Mouse (Mus musculus) forebrain, embryonic 14.5 days (tissue): ENCODE measurements around the gene Nup133. TPM values are rescaled to one million over a fixed set of nuclear protein-coding genes. Genes with fewer than 3 reads are reported as not detected.

Experiments used
- ATAC-seq: fragments of 200-750 bp; cut with Nextera tagmentation; 2 replicates; pipeline ENCODE4 v1.8.0; 2017; ENCODE audit warnings: mild to moderate bottlenecking, moderate library complexity
- DNase-seq: peaks from one replicate; pipeline ENCODE4 v3.0.0-alpha.2; 2015; ENCODE audit warnings: low spot score
- H3K27ac ChIP-seq: fragments of 300-500 bp; sonication (generic); 2 replicates; pipeline ENCODE4 v1.5.1; 2014; ENCODE audit warnings: low read depth, mild to moderate bottlenecking, control low read depth, low read length, moderate library complexity
- H3K27me3 ChIP-seq: fragments of 300-500 bp; sonication (generic); replicated peaks from 2 replicates; pipeline ENCODE4 v1.6.1; 2014; ENCODE audit warnings: low read length, control low read depth, mixed read lengths; ENCODE audit not compliant: control insufficient read depth, insufficient read depth
- H3K36me3 ChIP-seq: fragments of 300-500 bp; sonication (generic); 2 replicates; pipeline ENCODE4 v1.6.1; 2014; ENCODE audit warnings: low read length, control low read depth; ENCODE audit not compliant: control insufficient read depth, insufficient read depth
- H3K4me1 ChIP-seq: fragments of 300-500 bp; sonication (generic); 2 replicates; pipeline ENCODE4 v1.6.1; 2014; ENCODE audit warnings: antibody characterized with exemption, low read length, control low read depth; ENCODE audit not compliant: control insufficient read depth, insufficient read depth
- H3K4me2 ChIP-seq: fragments of 300-500 bp; sonication (generic); 2 replicates; pipeline ENCODE4 v1.6.1; 2014; ENCODE audit warnings: mild to moderate bottlenecking, control low read depth, low read length
- H3K4me3 ChIP-seq: fragments of 300-500 bp; sonication (generic); 2 replicates; pipeline ENCODE4 v1.5.1; 2014; ENCODE audit warnings: low read depth, low read length, control low read depth
- H3K9ac ChIP-seq: fragments of 300-500 bp; sonication (generic); 2 replicates; pipeline ENCODE4 v1.6.1; 2014; ENCODE audit warnings: mild to moderate bottlenecking, low read length, control low read depth, moderate library complexity
- H3K9me3 ChIP-seq: fragments of 300-500 bp; sonication (generic); replicated peaks from 2 replicates; pipeline ENCODE4 v1.6.1; 2016; ENCODE audit warnings: low read length, control low read depth, mixed read lengths; ENCODE audit not compliant: control insufficient read depth
- WGBS: fragments of 180-500 bp; shearing (Covaris S2); extraction: QIAGEN DNeasy Blood & Tissue Kit; methylation state at CpG from one replicate; pipeline ENCODE4 v1.1.7; 2014; 5-methylcytosine and 5-hydroxymethylcytosine counted together
- polyA plus RNA-seq: library from polyadenylated mRNA; unstranded; fragments of >200 nt; fragmentation: Nextera tagmentation; extraction: Ambion mirVana; gene quantifications from 2 replicates; pipeline ENCODE4 v1.2.1, GENCODE M21; 2014

Nup133 gene
- polyA plus RNA-seq, 1 experiment from 2014 or later = 34.3 TPM

DNA sequence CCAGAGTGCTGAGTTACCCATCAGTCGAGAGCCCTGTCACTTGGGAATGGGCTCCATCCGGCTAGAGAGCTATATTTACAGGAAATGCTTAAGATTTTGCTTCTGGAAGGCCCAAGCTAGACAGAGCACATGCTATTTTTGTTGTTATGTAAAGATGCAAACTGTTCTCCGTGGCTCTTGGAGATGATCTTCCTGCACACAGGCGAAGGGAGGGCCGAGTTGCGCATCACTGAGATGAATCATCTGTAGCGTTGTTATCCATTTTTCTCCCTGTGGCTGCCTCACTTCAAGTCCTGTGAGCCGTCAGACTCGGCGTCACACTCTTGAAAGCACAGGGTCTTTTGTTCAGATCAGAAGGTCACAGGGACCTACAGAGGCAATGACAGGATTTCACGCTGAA is 74.7 kb downstream of the Nup133 start:
- no peak overlapping the region for H3K4me2 ChIP-seq
- H3K27me3 ChIP-seq = no peaks in the 10 kb centered on the region
- 84% methylated on average over 11 of the region's 11 CpGs for WGBS
- ATAC-seq (no peak), DNase-seq (no peak)
- H3K4me3 ChIP-seq = no peak overlapping the region
- no peaks in the 10 kb centered on the region for H3K4me1 ChIP-seq
- no peak overlapping the region for H3K9ac ChIP-seq
- no peak overlapping the region for H3K27ac ChIP-seq
- no peaks in the 10 kb centered on the region for H3K9me3 ChIP-seq
- no peaks in the 10 kb centered on the region for H3K36me3 ChIP-seq

DNA sequence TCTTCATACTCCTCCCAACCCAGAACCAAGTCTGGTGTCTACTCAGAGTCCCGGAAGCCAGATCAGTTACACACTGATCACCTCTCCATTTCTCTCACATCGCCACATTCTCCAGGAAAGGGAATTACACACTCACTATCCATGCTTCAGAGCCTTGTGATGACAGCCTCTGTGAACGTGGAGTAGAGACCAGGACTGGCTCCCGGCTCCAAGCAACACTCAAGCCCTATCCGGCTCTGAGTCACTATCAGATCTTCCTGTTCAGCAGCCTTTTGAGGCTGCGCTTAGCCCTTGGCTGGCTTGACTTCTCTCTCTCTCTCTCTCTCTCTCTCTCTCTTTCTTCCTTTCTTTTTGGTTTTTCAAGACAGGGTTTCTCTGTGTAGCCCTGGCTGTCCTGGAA is 75.7 kb downstream of the Nup133 start:
- H3K4me2 ChIP-seq = no peak overlapping the region
- WGBS = 84% methylated on average over 6 of the region's 6 CpGs
- H3K27me3 ChIP-seq = no peaks in the 10 kb centered on the region
- H3K4me1 ChIP-seq = no peaks in the 10 kb centered on the region
- no peak overlapping the region for H3K4me3 ChIP-seq
- H3K9me3 ChIP-seq = no peaks in the 10 kb centered on the region
- DNase-seq = no peak
- no peaks in the 10 kb centered on the region for H3K36me3 ChIP-seq
- ATAC-seq = no peak
- H3K9ac ChIP-seq = no peak overlapping the region
- no peak overlapping the region for H3K27ac ChIP-seq

DNA sequence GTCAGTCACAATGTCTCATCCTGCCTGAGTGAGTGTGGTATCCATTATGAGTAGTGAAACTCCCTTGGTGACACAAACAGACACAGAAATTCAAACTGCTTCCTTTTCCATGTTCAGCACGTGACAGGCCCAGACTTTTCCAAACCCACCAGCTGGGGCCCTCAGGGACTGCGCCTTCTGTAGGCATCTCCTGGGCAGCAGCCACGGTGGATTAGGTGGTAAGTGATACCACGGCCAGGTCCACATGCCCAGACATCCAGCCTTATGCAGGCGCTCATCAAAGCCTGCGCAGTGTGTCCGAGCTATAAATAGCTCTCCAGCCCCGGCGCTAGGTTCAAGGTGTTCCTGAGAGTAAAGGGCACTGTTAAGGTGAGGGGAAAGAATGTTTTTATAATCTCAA is 77.0 kb downstream of the Nup133 start:
- WGBS = 81% methylated on average over 9 of the region's 9 CpGs
- no peak overlapping the region for H3K9ac ChIP-seq
- no peaks in the 10 kb centered on the region for H3K4me1 ChIP-seq
- no peaks in the 10 kb centered on the region for H3K36me3 ChIP-seq
- ATAC-seq (no peak), DNase-seq (no peak)
- no peak overlapping the region for H3K27ac ChIP-seq
- H3K27me3 ChIP-seq = no peaks in the 10 kb centered on the region
- no peak overlapping the region for H3K4me3 ChIP-seq
- H3K4me2 ChIP-seq = no peak overlapping the region
- H3K9me3 ChIP-seq = no peaks in the 10 kb centered on the region

DNA sequence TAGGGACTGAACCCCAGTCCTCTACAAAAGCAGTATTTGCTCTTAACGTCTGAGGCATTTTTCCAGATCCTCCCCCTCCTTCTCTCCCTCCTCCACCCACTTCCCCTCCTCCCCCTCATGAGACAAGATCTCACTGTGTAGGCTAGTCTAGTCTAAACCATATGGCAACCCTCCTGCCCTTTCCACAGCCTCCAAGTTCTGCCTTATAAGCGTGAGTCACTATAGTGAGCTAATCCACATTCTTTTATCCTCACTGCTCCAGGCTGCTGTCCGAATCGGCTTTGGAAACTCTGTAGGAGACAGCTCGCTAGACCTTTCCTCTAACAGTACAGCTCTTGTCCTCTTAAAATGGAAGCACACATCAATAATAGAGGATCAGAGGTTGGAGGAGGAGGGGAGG is 82.1 kb downstream of the Nup133 start:
- Histone ChIP-seq H3K4me3 (no peak overlapping the region), H3K4me1 (0 out of 2 replicates have a peak, but pooled peaks cover 5% of the 10 kb centered on the region), H3K4me2 (no peak overlapping the region), H3K27ac (no peak overlapping the region), H3K9ac (no peak overlapping the region), H3K27me3 (no peaks in the 10 kb centered on the region), H3K36me3 (no peaks in the 10 kb centered on the region), H3K9me3 (no peaks in the 10 kb centered on the region)
- DNase-seq (no peak), ATAC-seq (no peak)
- 16% methylated on average over 5 of the region's 5 CpGs for WGBS

DNA sequence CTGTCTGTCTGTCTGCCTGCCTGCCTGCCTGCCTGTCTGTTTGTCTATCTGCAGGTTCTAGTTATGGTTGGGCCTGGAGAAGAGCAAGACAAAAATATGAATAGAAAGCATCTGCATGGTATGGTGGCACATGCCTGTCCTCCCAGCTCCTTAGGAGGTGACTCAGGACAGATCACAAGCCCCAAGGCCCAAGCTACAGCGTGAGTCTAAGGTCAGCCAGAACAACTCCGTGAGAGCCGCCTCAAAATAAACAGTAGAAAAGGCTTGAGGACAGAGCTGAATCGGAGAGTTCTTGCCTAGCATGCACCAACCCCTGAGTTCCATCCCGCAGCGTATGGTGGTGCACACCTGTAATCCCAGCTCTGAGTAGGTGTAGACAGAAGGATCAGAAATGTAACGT is 83.3 kb downstream of the Nup133 start:
- Histone ChIP-seq H3K27me3 (peaks cover 3% of the 10 kb centered on the region; the same call in 1 of the 2 replicates), H3K9ac (no peak overlapping the region), H3K4me3 (no peak overlapping the region), H3K4me1 (0 out of 2 replicates have a peak, but pooled peaks cover 5% of the 10 kb centered on the region), H3K27ac (no peak overlapping the region), H3K9me3 (no peaks in the 10 kb centered on the region), H3K4me2 (no peak overlapping the region), H3K36me3 (no peaks in the 10 kb centered on the region)
- no peak for DNase-seq
- 86% methylated on average over 7 of the region's 7 CpGs for WGBS
- no peak for ATAC-seq

DNA sequence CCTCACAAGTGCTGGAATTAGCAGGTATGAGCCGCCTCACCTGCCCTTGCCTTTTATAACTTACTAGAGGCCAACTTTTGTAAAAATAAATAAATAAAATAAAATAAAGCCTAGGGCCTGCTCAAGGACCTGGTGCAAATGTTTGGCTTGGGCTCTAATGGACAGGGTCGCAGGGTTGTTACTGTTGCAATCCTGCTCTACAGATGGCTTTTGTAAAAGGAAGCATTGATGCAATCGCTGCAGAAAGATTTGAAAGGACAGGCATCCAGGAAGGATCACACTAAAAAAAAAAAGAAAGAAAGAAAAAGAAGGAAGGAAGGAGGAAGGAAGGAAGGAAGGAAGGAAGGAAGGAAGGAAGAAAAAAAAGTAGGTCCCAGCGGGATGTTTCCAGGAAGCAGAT is 88.7 kb downstream of the Nup133 start:
- 0 out of 2 replicates have a peak overlapping the region, but pooled peaks have one; percentile 82 for H3K9ac ChIP-seq
- no peak for DNase-seq
- peaks cover 12% of the 10 kb centered on the region; the same call in 1 of the 2 replicates for H3K4me1 ChIP-seq
- H3K4me3 ChIP-seq = peak overlapping the region; percentile 84; the same call in 1 of the 2 replicates
- H3K27me3 ChIP-seq = peaks cover 4% of the 10 kb centered on the region; the same call in 1 of the 2 replicates
- no peaks in the 10 kb centered on the region for H3K9me3 ChIP-seq
- H3K27ac ChIP-seq = no peak overlapping the region
- 71% methylated on average over 4 of the region's 4 CpGs for WGBS
- peak overlapping the region; percentile 89 for H3K4me2 ChIP-seq
- H3K36me3 ChIP-seq = no peaks in the 10 kb centered on the region
- ATAC-seq = no peak

DNA sequence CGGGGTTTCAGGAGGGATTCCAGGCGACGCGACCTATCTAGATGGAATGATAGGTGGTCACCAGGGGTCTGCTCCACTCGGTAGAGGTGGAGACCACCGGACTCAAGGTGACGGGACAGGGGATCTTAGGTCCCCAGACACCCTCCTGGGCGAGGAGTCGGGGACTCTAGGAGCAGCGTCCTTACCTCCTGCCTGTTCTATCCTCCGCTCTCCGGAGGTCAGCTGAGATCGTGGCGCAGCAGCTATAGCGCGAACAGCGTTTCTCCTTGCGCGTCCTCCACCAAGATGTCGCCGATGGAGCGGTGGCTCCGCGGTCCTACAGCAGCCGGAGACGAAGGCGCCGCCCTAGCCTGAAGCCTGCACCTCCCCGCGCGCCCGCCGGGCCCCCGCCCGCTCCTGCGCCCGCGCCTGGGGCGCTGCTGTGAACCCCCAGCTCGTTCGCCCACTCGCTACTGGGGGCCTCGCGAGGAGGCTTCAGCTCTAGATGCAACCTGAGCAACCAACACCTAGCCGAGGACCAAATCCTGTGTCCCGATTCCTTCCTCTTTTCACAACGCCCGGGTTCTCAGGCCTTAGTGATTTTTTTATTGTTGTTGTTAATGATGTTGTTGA is 89.3 kb downstream of the Nup133 start, which contains the start of gene Ccsap:
Gene Ccsap, minus strand, starts transcription at position 562 of the 612 bp plus-strand sequence.
- ATAC-seq (peak; percentile 56), DNase-seq (peak; percentile 50)
- WGBS = 2% methylated on average over 46 of the region's 48 CpGs
- Histone ChIP-seq H3K27ac (peak within 1 kb of the TSS; percentile 66), H3K36me3 (no peaks in the 10 kb centered on the region), H3K9me3 (no peaks in the 10 kb centered on the region), H3K4me2 (peak within 1 kb of the TSS; percentile 89), H3K4me3 (peak within 1 kb of the TSS; percentile 84), H3K4me1 (peaks cover 12% of the 10 kb centered on the region; the same call in 1 of the 2 replicates), H3K27me3 (peaks cover 4% of the 10 kb centered on the region; the same call in 1 of the 2 replicates), H3K9ac (peak within 1 kb of the TSS; percentile 82)

DNA sequence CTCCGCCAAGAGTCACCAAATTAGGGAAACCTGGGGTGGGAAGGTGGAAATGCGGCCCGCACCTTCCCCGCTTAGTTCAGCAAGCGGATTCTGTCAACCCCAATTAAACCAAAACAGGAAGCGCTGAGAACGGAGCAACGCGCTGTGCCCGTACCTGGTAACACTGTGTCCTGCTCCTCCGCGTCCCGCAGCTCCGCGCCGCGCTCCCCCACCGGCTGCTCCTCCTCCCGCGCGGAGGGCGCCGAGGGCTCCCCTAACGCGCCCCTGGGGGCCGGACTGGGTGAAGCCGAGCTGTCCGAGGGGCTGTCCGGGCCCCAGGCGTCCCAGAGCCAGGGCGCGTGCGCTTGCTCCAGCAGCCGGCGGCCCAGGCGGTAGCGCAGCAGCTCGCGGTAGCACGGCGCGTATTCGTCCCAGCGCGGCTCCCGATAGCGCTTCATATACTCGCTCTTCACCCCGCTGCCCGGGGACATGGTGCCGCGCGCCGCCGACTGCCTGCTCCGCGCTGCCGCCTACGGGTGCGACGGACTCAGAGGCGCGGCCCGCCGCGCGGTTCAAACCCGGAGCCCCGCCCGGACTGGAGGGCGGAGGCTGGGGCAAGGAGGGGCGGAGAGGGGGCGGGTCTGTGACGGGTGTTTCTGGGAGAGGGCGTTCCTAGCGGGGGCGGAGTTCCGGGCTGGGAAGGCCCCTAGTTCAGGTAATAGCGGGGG is 90.0 kb downstream of the Nup133 start:
- Histone ChIP-seq H3K4me2 (peak overlapping the region; percentile 89), H3K27me3 (peaks cover 4% of the 10 kb centered on the region; the same call in 1 of the 2 replicates), H3K27ac (peak overlapping the region; percentile 66), H3K9ac (peak overlapping the region; percentile 82), H3K9me3 (no peaks in the 10 kb centered on the region), H3K36me3 (no peaks in the 10 kb centered on the region), H3K4me1 (peaks cover 9% of the 10 kb centered on the region; the same call in 1 of the 2 replicates), H3K4me3 (peak overlapping the region; percentile 84)
- ATAC-seq (peak; percentile 96), DNase-seq (peak; percentile 95)
- under 1% methylated on average over 78 of the region's 79 CpGs for WGBS

DNA sequence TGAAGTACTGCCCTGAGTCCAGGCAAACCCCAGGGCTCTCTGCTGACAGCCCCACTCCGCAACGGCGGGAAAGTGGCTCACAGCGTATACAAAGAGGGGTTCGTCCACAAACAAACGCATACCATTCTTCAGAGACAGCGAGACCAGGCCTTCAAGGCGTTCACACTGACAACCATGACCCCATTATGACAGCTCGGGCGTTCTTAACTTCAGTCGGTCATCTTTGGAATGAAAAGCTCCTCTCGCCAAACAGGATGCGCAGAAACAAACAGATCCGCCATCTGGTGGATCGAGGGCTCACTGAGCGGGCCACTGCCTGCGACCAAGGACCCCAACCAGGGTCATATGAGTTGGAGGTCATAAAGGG is 90.5 kb downstream of the Nup133 start:
- 0 out of 2 replicates have a peak, but pooled peaks have one; percentile 4 for ATAC-seq
- Histone ChIP-seq H3K4me2 (peak overlapping the region; percentile 89), H3K9me3 (no peaks in the 10 kb centered on the region), H3K27me3 (peaks cover 4% of the 10 kb centered on the region; the same call in 1 of the 2 replicates), H3K4me3 (peak overlapping the region; percentile 84), H3K27ac (peak overlapping the region; percentile 66; the same call in 1 of the 2 replicates), H3K9ac (peak overlapping the region; percentile 82), H3K36me3 (no peaks in the 10 kb centered on the region), H3K4me1 (peaks cover 6% of the 10 kb centered on the region; the same call in 1 of the 2 replicates)
- DNase-seq = peak; percentile 41
- WGBS = 0% methylated on average over 17 of the region's 17 CpGs
